Comparison of ENCODE assay signal across 8 mouse cellular contexts in the genomic region with DNA sequence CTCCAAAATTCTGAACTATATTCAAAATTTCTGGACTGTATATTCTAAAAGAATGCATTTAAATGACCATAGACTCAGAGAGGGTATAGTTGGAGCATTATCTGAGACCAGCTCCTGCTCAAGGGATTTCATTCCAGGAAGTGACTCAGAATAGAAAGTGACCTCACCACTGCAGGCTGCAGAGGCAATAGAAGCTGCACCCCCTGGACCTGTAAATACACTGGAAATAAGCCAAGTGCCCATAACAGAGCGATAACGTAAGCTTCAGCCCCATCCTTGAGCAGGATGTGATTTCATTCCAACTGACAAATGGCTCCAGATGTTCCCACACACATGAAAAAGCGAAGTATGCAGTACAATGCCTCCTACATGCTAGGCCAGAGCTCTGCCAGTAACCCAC. TPM values are rescaled to one million over a fixed set of nuclear protein-coding genes. Genes with fewer than 3 reads are reported as not detected.
DNase-seq lines count a peak whose midpoint lies in the region; ATAC-seq and TF ChIP-seq lines count a peak whose summit lies in the region.

No protein-coding gene starts in this region.

- no peaks in the 10 kb centered on the region for H3K36me3 ChIP-seq in embryonic facial prominence, embryonic 15.5 days
- H3K36me3 ChIP-seq in kidney, adult 2 months (ENCODE audit: control insufficient read depth, insufficient read depth, low read length), result no peaks in the 10 kb centered on the region; the same call in 1 of the 2 replicates

- peak; percentile 32 for DNase-seq in layer of hippocampus, adult 9-11 months
- DNase-seq in layer of hippocampus, adult 18-20 months (ENCODE audit: low spot score in 2 of 2), result no peak
- DNase-seq in kidney, adult 2 months, result peak; percentile 62
- DNase-seq in mesoderm, embryonic 11.5 days (ENCODE audit: low read depth, low spot score), result peak; percentile 39
- no peak for DNase-seq in right cerebral cortex, postnatal 36 days (ENCODE audit: low spot score in 2 of 2)
- no peak for DNase-seq in left cerebral cortex, postnatal 10 days (ENCODE audit: extremely low spot score in 1 of 2, low spot score in 2 of 2)
- no peak for DNase-seq in left cerebral cortex, adult 11 months (ENCODE audit: low spot score)

- 35% methylated on average over 3 of the region's 3 CpGs for WGBS in embryonic facial prominence, embryonic 15.5 days
- WGBS in kidney, adult 2 months, result 53% methylated on average over 3 of the region's 3 CpGs

- H3K9ac ChIP-seq in embryonic facial prominence, embryonic 15.5 days, result no peak overlapping the region

- no peak overlapping the region for H3K4me3 ChIP-seq in embryonic facial prominence, embryonic 15.5 days (replicated peaks)
- no peak overlapping the region for H3K4me3 ChIP-seq in kidney, adult 2 months (ENCODE audit: insufficient read depth, low read depth, low read length)

- H3K27ac ChIP-seq in embryonic facial prominence, embryonic 15.5 days (replicated peaks), result peak overlapping the region; percentile 53; the same call in 1 of the 2 replicates
- H3K27ac ChIP-seq in kidney, adult 2 months (ENCODE audit: insufficient read depth, low read depth, low read length), result no peak overlapping the region

- no peak for TF ChIP-seq POLR2A in kidney, adult 2 months (IDR thresholded peaks at IDR 0.05; ENCODE audit: low read depth, low read length)

- no peaks in the 10 kb centered on the region for H3K9me3 ChIP-seq in embryonic facial prominence, embryonic 15.5 days (replicated peaks)

- no peak for TF ChIP-seq CTCF in kidney, adult 2 months (conservative IDR thresholded peaks at IDR 0.05; ENCODE audit: insufficient read depth, insufficient read length, low read depth, low read length)

- H3K27me3 ChIP-seq in embryonic facial prominence, embryonic 15.5 days, result no peaks in the 10 kb centered on the region
- no peaks in the 10 kb centered on the region for H3K27me3 ChIP-seq in kidney, adult 2 months (replicated peaks; ENCODE audit: control insufficient read depth, insufficient read depth, low read length)

- intact Hi-C loops in left cerebral cortex, postnatal 10 days (cut with DNase I), result no loop called here

- H3K4me1 ChIP-seq in embryonic facial prominence, embryonic 15.5 days, result no peaks in the 10 kb centered on the region
- no peaks in the 10 kb centered on the region for H3K4me1 ChIP-seq in kidney, adult 2 months (ENCODE audit: control insufficient read depth, insufficient read depth, low read length)

- ATAC-seq in embryonic facial prominence, embryonic 15.5 days (ENCODE audit: insufficient number of reproducible peaks, low FRiP score, low TSS enrichment, low read depth), result peak; percentile 89

- H3K4me2 ChIP-seq in embryonic facial prominence, embryonic 15.5 days (replicated peaks), result no peak overlapping the region

RNA-seq across cellular contexts. Expression of gene 4931440F15Rik, which starts 14.3 kb away (rescaled TPM):
- 1 to 10 TPM; 2.2 to 2.7 TPM for total RNA-seq in layer of hippocampus, adult 18-20 months (2021)
- polyA plus RNA-seq in embryonic facial prominence, embryonic 15.5 days (2015; fragmentation: Nextera tagmentation; extraction: Ambion mirVana), result 0.24 and 0.38 TPM in 2 replicates
- 0.05 and 0.15 TPM in 2 replicates for polyA plus RNA-seq in kidney, adult 2 months (2012; rRNA removed)
- total RNA-seq in left cerebral cortex, postnatal 10 days (2021), result 1 to 10 TPM; 2.3 to 2.8 TPM

Comparison
In these comparisons a context has a peak if more than half of its experiments do, and no peak if none do; other contexts are left out.
1. DNase-seq: peak in layer of hippocampus, adult 9-11 months (single experiment), kidney, adult 2 months (single experiment) and mesoderm, embryonic 11.5 days (single experiment); none in layer of hippocampus, adult 18-20 months (0 of 2), right cerebral cortex, postnatal 36 days (0 of 2), left cerebral cortex, postnatal 10 days (0 of 2) and left cerebral cortex, adult 11 months (single experiment).